Mouse (Mus musculus): ENCODE data around the gene Fbxo5. TPM values are rescaled to one million over a fixed set of nuclear protein-coding genes. Genes with fewer than 3 reads are reported as not detected.

Fbxo5 gene
- 3.7 and 7.8 TPM in 2 replicates for total RNA-seq (2014; rRNA removed)
- 6.2 and 8.9 TPM in 2 replicates for polyA plus RNA-seq (2015; fragmentation: Nextera tagmentation; extraction: Ambion mirVana)

DNA sequence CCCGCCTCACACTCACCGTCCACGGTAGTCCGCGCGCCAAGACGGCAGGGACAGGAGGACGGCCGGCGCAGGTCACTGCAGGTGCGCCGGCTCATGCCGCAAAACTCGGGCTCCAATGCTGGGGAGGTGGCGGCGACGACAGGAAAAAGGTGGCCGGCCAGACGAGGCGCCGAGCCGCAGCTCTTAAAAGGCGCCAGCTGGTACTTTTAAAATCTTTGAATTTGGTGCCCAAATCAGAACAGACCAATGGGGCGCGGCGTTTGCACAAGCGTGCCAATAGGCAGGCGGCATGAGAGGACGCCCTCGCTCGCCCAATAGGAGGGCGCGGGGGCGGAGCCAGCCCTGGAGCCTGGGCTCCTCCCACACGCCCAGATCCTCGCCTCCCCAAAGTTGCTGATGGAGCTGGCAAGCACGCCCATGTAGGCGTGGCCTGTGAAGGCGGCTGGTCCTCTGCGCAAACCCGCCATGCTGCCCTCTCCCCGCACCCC lies at the start of gene Fbxo5:
TSS of gene Fbxo5 (minus strand) at position 358 of the 488 bp plus-strand sequence.
- Histone ChIP-seq H3K9ac (peak within 1 kb of the TSS; percentile 46), H3K27me3 (ENCODE audit: insufficient read depth, low read length) (no peaks in the 10 kb centered on the region), H3K36me3 (ENCODE audit: insufficient read depth) (peaks cover 4% of the 10 kb centered on the region; the same call in 1 of the 2 replicates), H3K27ac (ENCODE audit: low read depth, low read length) (peak within 1 kb of the TSS; percentile 86), H3K9me3 (ENCODE audit: low read length) (no peaks in the 10 kb centered on the region), H3K4me2 (ENCODE audit: low read depth) (peak within 1 kb of the TSS; percentile 98), H3K4me1 (ENCODE audit: insufficient read depth) (peaks cover 5% of the 10 kb centered on the region; the same call in 1 of the 2 replicates), H3K4me3 (ENCODE audit: low read depth, low read length) (peak within 1 kb of the TSS; percentile 68)
- peak; percentile 100 for DNase-seq
- WGBS: 1% methylated on average over 41 of the region's 42 CpGs
- ATAC-seq: peak; percentile 96
- TF ChIP-seq CTCF (IDR thresholded peaks at IDR 0.05; ENCODE audit: low read depth): no peak

DNA sequence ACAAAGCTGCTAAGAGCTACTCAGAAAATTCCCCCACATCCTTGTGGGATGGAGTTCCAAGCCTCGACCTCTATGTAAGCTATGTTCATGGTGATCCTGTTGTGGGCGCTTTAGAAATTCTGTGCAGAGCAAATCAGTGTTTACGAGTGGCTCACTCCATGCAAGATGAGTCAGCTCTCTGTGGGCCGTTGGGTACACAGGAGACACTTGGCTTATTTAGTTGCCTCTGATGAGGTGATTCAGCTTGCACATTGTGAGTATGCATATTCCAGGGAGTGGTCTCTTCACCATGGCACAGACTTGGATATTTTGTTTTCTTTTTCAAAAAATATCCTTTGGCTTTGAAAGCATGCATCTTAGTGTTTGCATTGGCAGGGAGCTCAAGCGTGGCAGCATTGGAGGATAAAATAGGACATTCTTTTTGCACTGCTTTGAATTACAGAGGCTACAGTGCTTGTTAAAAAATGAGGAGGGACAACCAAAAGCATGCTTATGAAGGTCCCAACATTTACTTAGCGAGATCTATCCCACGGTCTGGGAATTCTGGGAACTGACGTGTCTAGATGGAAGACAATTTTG lies 48.0 kb upstream of the Fbxo5 start:
- no peak for ATAC-seq
- 62% methylated on average over 8 of the region's 8 CpGs for WGBS
- DNase-seq: no peak
- TF ChIP-seq CTCF (IDR thresholded peaks at IDR 0.05; ENCODE audit: low read depth): no peak
- H3K36me3 ChIP-seq (ENCODE audit: insufficient read depth): no peaks in the 10 kb centered on the region
- no peak overlapping the region for H3K4me3 ChIP-seq (ENCODE audit: low read depth, low read length)
- no peaks in the 10 kb centered on the region for H3K9me3 ChIP-seq (ENCODE audit: low read length)
- no peak overlapping the region for H3K4me2 ChIP-seq (ENCODE audit: low read depth)
- no peaks in the 10 kb centered on the region for H3K27me3 ChIP-seq (ENCODE audit: insufficient read depth, low read length)
- H3K4me1 ChIP-seq (ENCODE audit: insufficient read depth): no peaks in the 10 kb centered on the region
- H3K27ac ChIP-seq (ENCODE audit: low read depth, low read length): no peak overlapping the region
- H3K9ac ChIP-seq: no peak overlapping the region

DNA sequence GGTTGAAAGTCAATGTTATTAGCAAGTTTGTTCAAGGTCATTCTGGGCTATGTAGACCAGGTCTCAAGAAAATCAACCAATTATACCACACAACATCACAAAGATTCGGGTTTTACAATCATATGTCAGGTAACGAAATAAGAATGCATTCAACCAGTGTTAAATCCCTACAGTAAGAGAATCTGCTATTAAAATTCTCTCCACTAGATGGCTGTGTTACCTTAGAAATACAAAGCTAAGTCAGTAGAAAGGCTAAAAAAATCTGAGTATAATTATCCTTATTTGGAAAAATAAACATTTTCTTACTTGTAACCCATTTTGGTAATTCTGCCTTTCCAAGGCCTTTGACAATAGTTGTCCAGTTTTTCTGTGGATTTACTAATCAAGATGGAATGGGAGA lies 41.5 kb upstream of the Fbxo5 start:
- Histone ChIP-seq H3K36me3 (ENCODE audit: insufficient read depth) (no peaks in the 10 kb centered on the region), H3K4me2 (ENCODE audit: low read depth) (no peak overlapping the region), H3K27me3 (ENCODE audit: insufficient read depth, low read length) (no peaks in the 10 kb centered on the region), H3K9me3 (ENCODE audit: low read length) (no peaks in the 10 kb centered on the region), H3K9ac (no peak overlapping the region), H3K4me3 (ENCODE audit: low read depth, low read length) (no peak overlapping the region), H3K4me1 (ENCODE audit: insufficient read depth) (no peaks in the 10 kb centered on the region), H3K27ac (ENCODE audit: low read depth, low read length) (no peak overlapping the region)
- DNase-seq: peak; percentile 64
- ATAC-seq: peak; percentile 67
- WGBS: 19% methylated on average over 2 of the region's 2 CpGs
- peak; percentile 73 for TF ChIP-seq CTCF (IDR thresholded peaks at IDR 0.05; ENCODE audit: low read depth)

DNA sequence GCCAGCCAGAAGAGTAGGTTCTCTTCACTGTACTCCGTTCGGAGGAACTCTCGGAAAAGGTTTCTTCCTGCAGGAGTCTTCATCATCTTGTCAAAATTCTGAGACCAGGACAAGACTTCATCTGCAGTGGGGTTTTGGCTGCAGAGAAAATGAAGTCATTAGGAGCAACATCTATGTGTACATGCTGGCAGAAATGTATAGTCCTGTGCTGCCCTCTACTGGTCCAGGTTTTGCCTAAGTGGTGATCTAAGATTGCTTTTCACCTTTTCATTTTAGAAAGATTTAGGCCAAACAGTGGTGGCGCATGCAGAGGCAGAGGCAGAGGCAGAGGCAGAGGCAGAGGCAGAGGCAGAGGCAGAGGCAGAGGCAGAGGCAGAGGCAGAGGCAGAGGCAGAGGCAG lies 36.0 kb upstream of the Fbxo5 start:
- DNase-seq (peak; percentile 53), ATAC-seq (no peak)
- peak; percentile 62 for TF ChIP-seq CTCF (IDR thresholded peaks at IDR 0.05; ENCODE audit: low read depth)
- Histone ChIP-seq H3K4me2 (ENCODE audit: low read depth) (no peak overlapping the region), H3K4me3 (ENCODE audit: low read depth, low read length) (no peak overlapping the region), H3K9me3 (ENCODE audit: low read length) (no peaks in the 10 kb centered on the region), H3K27me3 (ENCODE audit: insufficient read depth, low read length) (no peaks in the 10 kb centered on the region), H3K9ac (no peak overlapping the region), H3K4me1 (ENCODE audit: insufficient read depth) (no peaks in the 10 kb centered on the region), H3K36me3 (ENCODE audit: insufficient read depth) (peaks cover 10% of the 10 kb centered on the region; the same call in 1 of the 2 replicates), H3K27ac (ENCODE audit: low read depth, low read length) (no peak overlapping the region)
- 89% methylated on average over 4 of the region's 4 CpGs for WGBS

DNA sequence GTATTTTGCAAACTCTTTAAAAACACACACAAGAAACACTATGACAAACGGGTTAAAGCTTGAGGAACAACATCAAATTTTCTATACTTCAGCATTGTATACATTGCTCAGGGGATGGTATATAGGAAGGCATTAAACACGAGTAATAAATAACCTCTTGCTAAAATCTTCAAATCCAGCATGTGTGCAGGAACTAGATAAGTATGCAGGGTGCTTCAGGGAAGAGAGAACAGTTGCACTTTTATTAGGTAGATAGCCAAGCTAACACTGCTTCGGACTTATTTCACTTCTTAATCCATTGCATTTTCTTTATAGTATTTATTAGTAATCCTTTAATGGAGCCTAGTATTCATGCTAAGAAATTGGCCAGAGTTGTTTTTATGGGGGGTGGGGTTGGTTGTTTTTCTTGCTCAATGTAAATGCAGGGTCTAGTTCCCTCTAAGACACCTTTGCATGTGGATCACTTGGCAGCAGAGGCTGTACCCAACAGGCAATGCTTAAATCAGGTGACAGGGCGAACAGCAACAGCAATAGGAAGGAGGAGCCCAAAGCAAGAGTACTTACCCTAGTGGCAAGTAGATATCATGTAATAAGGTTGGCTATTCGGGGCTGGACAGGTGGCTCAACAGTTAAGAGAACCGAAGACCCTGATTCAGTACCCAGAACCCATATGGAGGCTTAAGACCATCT lies 21.1 kb upstream of the Fbxo5 start:
- TF ChIP-seq CTCF (IDR thresholded peaks at IDR 0.05; ENCODE audit: low read depth): no peak
- no peak overlapping the region for H3K4me3 ChIP-seq (ENCODE audit: low read depth, low read length)
- DNase-seq (no peak), ATAC-seq (no peak)
- WGBS: 82% methylated on average over 6 of the region's 6 CpGs
- no peaks in the 10 kb centered on the region for H3K27me3 ChIP-seq (ENCODE audit: insufficient read depth, low read length)
- H3K9ac ChIP-seq: no peak overlapping the region
- peaks cover 13% of the 10 kb centered on the region for H3K4me1 ChIP-seq (ENCODE audit: insufficient read depth)
- no peak overlapping the region for H3K27ac ChIP-seq (ENCODE audit: low read depth, low read length)
- no peak overlapping the region for H3K4me2 ChIP-seq (ENCODE audit: low read depth)
- H3K9me3 ChIP-seq (ENCODE audit: low read length): no peaks in the 10 kb centered on the region
- H3K36me3 ChIP-seq (ENCODE audit: insufficient read depth): no peaks in the 10 kb centered on the region

DNA sequence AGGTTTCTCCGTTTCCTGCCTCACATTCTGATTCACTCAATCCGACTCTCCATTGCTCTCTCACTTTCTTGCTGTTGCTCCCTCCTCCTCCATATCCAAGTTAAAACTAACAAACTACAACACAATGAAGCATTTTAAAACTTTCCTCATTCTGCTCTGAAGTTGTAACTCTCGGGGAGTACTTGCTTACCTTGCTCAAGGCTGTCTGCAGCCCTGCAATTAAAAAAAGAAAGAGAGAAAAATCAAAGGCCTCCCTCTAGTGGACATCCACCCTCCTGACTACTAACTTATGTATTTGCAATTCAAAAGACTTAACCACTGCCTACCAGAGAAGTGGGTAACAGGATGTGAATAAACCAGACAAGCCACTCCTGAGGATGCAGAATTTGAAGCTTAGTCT lies 19.4 kb upstream of the Fbxo5 start:
- Histone ChIP-seq H3K4me1 (ENCODE audit: insufficient read depth) (peaks cover 13% of the 10 kb centered on the region), H3K36me3 (ENCODE audit: insufficient read depth) (peaks cover 5% of the 10 kb centered on the region), H3K9ac (peak overlapping the region; percentile 78; the same call in 1 of the 2 replicates), H3K27me3 (ENCODE audit: insufficient read depth, low read length) (no peaks in the 10 kb centered on the region), H3K9me3 (ENCODE audit: low read length) (no peaks in the 10 kb centered on the region), H3K4me2 (ENCODE audit: low read depth) (peak overlapping the region; percentile 83), H3K27ac (ENCODE audit: low read depth, low read length) (peak overlapping the region; percentile 85; the same call in 1 of the 2 replicates), H3K4me3 (ENCODE audit: low read depth, low read length) (peak overlapping the region; percentile 94)
- 0 out of 2 replicates have a peak, but pooled peaks have one; percentile 0 for ATAC-seq
- peak; percentile 66 for TF ChIP-seq CTCF (IDR thresholded peaks at IDR 0.05; ENCODE audit: low read depth)
- peak; percentile 62 for DNase-seq
- 0% methylated on average over 3 of the region's 3 CpGs for WGBS

All from forebrain, postnatal 0 days (tissue).